Mouse (Mus musculus) liver, embryonic 14.5 days (tissue): ENCODE measurements around the gene Rasd2. TPM values are rescaled to one million over a fixed set of nuclear protein-coding genes. Genes with fewer than 3 reads are reported as not detected.

ENCODE experiments used
- ATAC-seq: fragments of 200-750 bp; cut with Nextera tagmentation; 2 replicates; pipeline ENCODE4 v1.8.0; 2017; ENCODE audit warnings: moderate number of reproducible peaks, mild to moderate bottlenecking, moderate library complexity; ENCODE audit not compliant: insufficient read depth
- DNase-seq, 3 experiments: peaks; one replicate each; pipeline ENCODE4 v3.0.0-alpha.2; 2012 to 2013; ENCODE audit warnings: low read depth in 3 of 3, low spot score in 3 of 3
- H3K27ac ChIP-seq: fragments of 300-500 bp; sonication (generic); 2 replicates; pipeline ENCODE4 v1.5.1; 2014; ENCODE audit warnings: moderate library complexity, mild to moderate bottlenecking, control low read depth, inconsistent platforms
- H3K27me3 ChIP-seq: fragments of 300-500 bp; sonication (generic); 2 replicates; pipeline ENCODE4 v1.6.1; 2014; ENCODE audit warnings: mild to moderate bottlenecking, low read length, moderate library complexity; ENCODE audit not compliant: control insufficient read depth, insufficient read depth
- H3K36me3 ChIP-seq: fragments of 300-500 bp; sonication (generic); replicated peaks from 2 replicates; pipeline ENCODE4 v1.6.1; 2014; ENCODE audit warnings: low read depth; ENCODE audit not compliant: control insufficient read depth, insufficient read depth
- H3K4me1 ChIP-seq, 2 experiments: fragments of 200-500 bp in 1 of 2; fragments of 300-500 bp in 1 of 2; sonication (generic) in 1 of 2; replicated peaks; 2 replicates each; pipeline ENCODE4 v1.6.1; 2012 to 2014; ENCODE audit warnings: antibody characterized with exemption in 1 of 2, inconsistent platforms in 1 of 2, low read length in 1 of 2; ENCODE audit not compliant: control insufficient read depth in 2 of 2, insufficient read depth in 2 of 2
- H3K4me2 ChIP-seq: fragments of 300-500 bp; sonication (generic); 2 replicates; pipeline ENCODE4 v1.6.1; 2014; ENCODE audit warnings: low read depth, mild to moderate bottlenecking, control low read depth, moderate library complexity
- H3K4me3 ChIP-seq, 2 experiments: fragments of 200-500 bp in 1 of 2; fragments of 300-500 bp in 1 of 2; sonication (generic) in 1 of 2; 2 replicates each; pipeline ENCODE4 v1.5.1; 2012 to 2014; ENCODE audit warnings: low read depth in 2 of 2, low read length in 2 of 2, mild to moderate bottlenecking in 2 of 2, control low read depth in 1 of 2, inconsistent platforms in 1 of 2, moderate library complexity in 1 of 2; ENCODE audit not compliant: insufficient read depth in 1 of 2
- H3K9ac ChIP-seq: fragments of 300-500 bp; sonication (generic); replicated peaks from 2 replicates; pipeline ENCODE4 v1.6.1; 2014; ENCODE audit warnings: mild to moderate bottlenecking, control low read depth, moderate library complexity
- H3K9me3 ChIP-seq: fragments of 300-500 bp; sonication (generic); 2 replicates; pipeline ENCODE4 v1.6.1; 2016; ENCODE audit warnings: low read length, mixed read lengths; ENCODE audit not compliant: control insufficient read depth
- CTCF ChIP-seq: IDR thresholded peaks from 2 replicates; pipeline ENCODE4 v1.5.1; 2016; ENCODE audit warnings: antibody characterized with exemption, low read depth, control low read depth
- EP300 ChIP-seq: IDR thresholded peaks from 2 replicates; pipeline ENCODE4 v1.6.1; 2016; ENCODE audit warnings: antibody characterized with exemption, low read depth
- WGBS: fragments of 180-500 bp; shearing (Covaris S2); extraction: QIAGEN DNeasy Blood & Tissue Kit; methylation state at CpG from one replicate; pipeline ENCODE4 v1.1.7; 2014; ENCODE audit not compliant: insufficient replicate concordance; 5-methylcytosine and 5-hydroxymethylcytosine counted together
- polyA plus RNA-seq, 2 experiments: library from polyadenylated mRNA; depleted of rRNA in 1 of 2; stranded (reverse) in 1 of 2; unstranded in 1 of 2; fragments of >200 nt; fragmentation: Nextera tagmentation in 1 of 2; extraction: Ambion mirVana in 1 of 2; gene quantifications; 2 replicates each; pipeline versions ENCODE4 v1.2.1 to v1.2.3; 2012 to 2014

Rasd2 gene
- polyA plus RNA-seq, 2 experiments: not detected

GRCm38 (mm10) chr8:75247331-75247730, 33.6 kb downstream of the Rasd2 start:
- DNase-seq (no peak), ATAC-seq (no peak)
- no peaks in the 10 kb centered on the region for H3K27me3 ChIP-seq
- TF ChIP-seq CTCF (no peak), EP300 (no peak)
- H3K4me1 ChIP-seq: no peaks in the 10 kb centered on the region
- no peak overlapping the region for H3K4me2 ChIP-seq
- no peak overlapping the region for H3K4me3 ChIP-seq
- H3K9me3 ChIP-seq: no peaks in the 10 kb centered on the region
- H3K36me3 ChIP-seq: no peaks in the 10 kb centered on the region
- H3K9ac ChIP-seq: no peak overlapping the region
- H3K27ac ChIP-seq: no peak overlapping the region
- WGBS: 73% methylated on average over 15 of the region's 15 CpGs

GRCm38 (mm10) chr8:75249186-75249585, 35.4 kb downstream of the Rasd2 start:
- H3K36me3 ChIP-seq: no peaks in the 10 kb centered on the region
- no peak overlapping the region for H3K9ac ChIP-seq
- no peaks in the 10 kb centered on the region for H3K4me1 ChIP-seq
- 69% methylated on average over 4 of the region's 4 CpGs for WGBS
- H3K4me2 ChIP-seq: no peak overlapping the region
- no peak for ATAC-seq
- no peak overlapping the region for H3K27ac ChIP-seq
- H3K4me3 ChIP-seq: no peak overlapping the region
- no peaks in the 10 kb centered on the region for H3K27me3 ChIP-seq
- no peaks in the 10 kb centered on the region for H3K9me3 ChIP-seq
- DNase-seq: no peak
- TF ChIP-seq CTCF (no peak), EP300 (no peak)

- no peaks in the 10 kb centered on the region for H3K4me1 ChIP-seq
- H3K4me3 ChIP-seq: no peak overlapping the region
- H3K27me3 ChIP-seq: no peaks in the 10 kb centered on the region
- no peaks in the 10 kb centered on the region for H3K9me3 ChIP-seq
- H3K27ac ChIP-seq: no peak overlapping the region
- WGBS: 45% methylated on average over 3 of the region's 3 CpGs
- DNase-seq: no peak
- no peaks in the 10 kb centered on the region for H3K36me3 ChIP-seq
- H3K9ac ChIP-seq: no peak overlapping the region
- H3K4me2 ChIP-seq: no peak overlapping the region
- TF ChIP-seq EP300: no peak
- TF ChIP-seq CTCF: no peak
- ATAC-seq: no peak
Observed at GRCm38 (mm10) chr8:75254027-75254426, 40.3 kb downstream of the Rasd2 start.

DNA sequence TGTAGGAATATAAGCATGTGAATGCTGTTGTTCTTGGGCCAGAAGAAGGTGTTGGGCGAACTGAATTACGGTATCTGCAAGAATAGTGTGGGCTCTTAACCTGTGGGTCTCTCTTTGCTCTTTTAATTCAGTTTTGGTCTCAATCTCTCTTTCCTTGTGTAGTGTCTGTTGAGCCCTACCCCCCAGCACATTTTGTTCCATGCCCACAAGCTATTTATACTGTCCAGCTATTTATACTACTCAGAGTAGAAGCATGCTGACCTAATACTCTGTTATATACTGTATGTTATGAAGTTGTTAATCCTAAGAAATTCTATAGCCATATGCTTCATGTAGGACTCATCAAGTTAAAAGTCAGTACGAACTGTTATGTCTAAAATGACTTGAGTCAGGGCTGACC, 41.9 kb downstream of the Rasd2 start:
- Histone ChIP-seq H3K27me3 (no peaks in the 10 kb centered on the region), H3K27ac (no peak overlapping the region), H3K36me3 (no peaks in the 10 kb centered on the region), H3K4me3 (no peak overlapping the region), H3K4me2 (no peak overlapping the region), H3K4me1 (no peaks in the 10 kb centered on the region), H3K9ac (no peak overlapping the region), H3K9me3 (no peaks in the 10 kb centered on the region)
- ATAC-seq: no peak
- no peak for TF ChIP-seq CTCF
- TF ChIP-seq EP300: no peak
- WGBS: 66% methylated on average over 3 of the region's 3 CpGs
- no peak for DNase-seq

- TF ChIP-seq EP300 (no peak), CTCF (peak; percentile 44)
- no peaks in the 10 kb centered on the region; the same call in none of the 2 replicates for H3K9me3 ChIP-seq
- H3K4me3 ChIP-seq: no peak overlapping the region
- ATAC-seq (no peak), DNase-seq (no peak)
- no peak overlapping the region for H3K27ac ChIP-seq
- H3K36me3 ChIP-seq: no peaks in the 10 kb centered on the region
- 30% methylated on average over 4 of the region's 4 CpGs for WGBS
- H3K9ac ChIP-seq: no peak overlapping the region
- H3K4me2 ChIP-seq: no peak overlapping the region
- no peaks in the 10 kb centered on the region for H3K4me1 ChIP-seq
- no peaks in the 10 kb centered on the region for H3K27me3 ChIP-seq
Observed at GRCm38 (mm10) chr8:75272166-75272565, 58.4 kb downstream of the Rasd2 start.

Other genes starting within 250 kb of the Rasd2 start
- 10.4 and 13.2 TPM in 2 replicates for gene Hmgxb4, start 220.6 kb upstream of the Rasd2 start, polyA plus RNA-seq (2012; rRNA removed)
- 10.3 and 14.5 TPM in 2 replicates for gene Hmgxb4, start 220.6 kb upstream of the Rasd2 start, polyA plus RNA-seq (2014; fragmentation: Nextera tagmentation; extraction: Ambion mirVana)
- gene Tom1, start 180.2 kb upstream of the Rasd2 start, polyA plus RNA-seq (2012; rRNA removed): 5.9 and 6.1 TPM in 2 replicates
- gene Tom1, start 180.2 kb upstream of the Rasd2 start, polyA plus RNA-seq (2014; fragmentation: Nextera tagmentation; extraction: Ambion mirVana): 9.2 and 9.6 TPM in 2 replicates
- gene Hmox1, start 120.3 kb upstream of the Rasd2 start, polyA plus RNA-seq (2012; rRNA removed): 87.2 and 91.8 TPM in 2 replicates
- 57.7 and 61.7 TPM in 2 replicates for gene Hmox1, start 120.3 kb upstream of the Rasd2 start, polyA plus RNA-seq (2014; fragmentation: Nextera tagmentation; extraction: Ambion mirVana)
- 115 and 126 TPM in 2 replicates for gene Mcm5, start 104.4 kb upstream of the Rasd2 start, polyA plus RNA-seq (2012; rRNA removed)
- 145 and 158 TPM in 2 replicates for gene Mcm5, start 104.4 kb upstream of the Rasd2 start, polyA plus RNA-seq (2014; fragmentation: Nextera tagmentation; extraction: Ambion mirVana)
- gene Gm10358, start 192.6 kb downstream of the Rasd2 start, polyA plus RNA-seq (2012; rRNA removed): 0.47 and 0.49 TPM in 2 replicates
- gene Gm10358, start 192.6 kb downstream of the Rasd2 start, polyA plus RNA-seq (2014; fragmentation: Nextera tagmentation; extraction: Ambion mirVana): 0.17 and 0.34 TPM in 2 replicates
- gene Iqcm, start 234.8 kb downstream of the Rasd2 start, polyA plus RNA-seq (2012; rRNA removed): not detected in 2 replicates
- not detected in 2 replicates for gene Iqcm, start 234.8 kb downstream of the Rasd2 start, polyA plus RNA-seq (2014; fragmentation: Nextera tagmentation; extraction: Ambion mirVana)